Mouse (Mus musculus) B cell, adult 2 months (primary cell): Measurements from ENCODE around the gene Sh3kbp1.

ENCODE experiments used
- DNase-seq, 2 experiments: peaks; one replicate each; pipeline ENCODE4 v3.0.0; 2022

The Sh3kbp1 gene

GRCm38 (mm10) chrX:159744620-159745019 lies 117.5 kb downstream of the Sh3kbp1 start:
- DNase-seq = no peak

- DNase-seq = peak; percentile 44 to 48
These were observed 124.8 kb downstream of the Sh3kbp1 start for GRCm38 (mm10) chrX:159751834-159752233.

- DNase-seq = no peak
These were observed 129.2 kb downstream of the Sh3kbp1 start for GRCm38 (mm10) chrX:159756261-159756660.

- peak in 1 of 2 experiments; percentile 37 for DNase-seq
These were observed 130.1 kb downstream of the Sh3kbp1 start for GRCm38 (mm10) chrX:159756901-159757821.

GRCm38 (mm10) chrX:159757854-159758540 lies 130.9 kb downstream of the Sh3kbp1 start:
- DNase-seq = peak; percentile 68 to 70

GRCm38 (mm10) chrX:159763801-159764200 lies 136.7 kb downstream of the Sh3kbp1 start:
- no peak for DNase-seq

- DNase-seq = no peak
These were observed 138.8 kb downstream of the Sh3kbp1 start for GRCm38 (mm10) chrX:159765850-159766249.

- peak in 1 of 2 experiments; percentile 19 for DNase-seq
These were observed 141.9 kb downstream of the Sh3kbp1 start for GRCm38 (mm10) chrX:159769005-159769404.

GRCm38 (mm10) chrX:159769773-159770172 lies 142.7 kb downstream of the Sh3kbp1 start:
- peak in 1 of 2 experiments; percentile 47 for DNase-seq

GRCm38 (mm10) chrX:159772137-159772536 lies 145.1 kb downstream of the Sh3kbp1 start:
- DNase-seq = peak in 1 of 2 experiments; percentile 32

GRCm38 (mm10) chrX:159775042-159775441 lies 148.0 kb downstream of the Sh3kbp1 start:
- no peak for DNase-seq

- no peak for DNase-seq
These were observed 151.7 kb downstream of the Sh3kbp1 start for GRCm38 (mm10) chrX:159778787-159779186.

- no peak for DNase-seq
These were observed 163.4 kb downstream of the Sh3kbp1 start for GRCm38 (mm10) chrX:159790516-159790915.

- no peak for DNase-seq
These were observed 168.5 kb downstream of the Sh3kbp1 start for GRCm38 (mm10) chrX:159795603-159796002.

- DNase-seq = no peak
These were observed 177.3 kb downstream of the Sh3kbp1 start for GRCm38 (mm10) chrX:159804371-159804770.

- no peak for DNase-seq
These were observed 182.4 kb downstream of the Sh3kbp1 start for GRCm38 (mm10) chrX:159809510-159809909.

GRCm38 (mm10) chrX:159810469-159810868 lies 183.4 kb downstream of the Sh3kbp1 start:
- DNase-seq = no peak

- no peak for DNase-seq
These were observed 190.4 kb downstream of the Sh3kbp1 start for GRCm38 (mm10) chrX:159817508-159817907.

GRCm38 (mm10) chrX:159828135-159828534 lies 201.1 kb downstream of the Sh3kbp1 start:
- no peak for DNase-seq

- no peak for DNase-seq
These were observed 202.2 kb downstream of the Sh3kbp1 start for GRCm38 (mm10) chrX:159829192-159829852.

GRCm38 (mm10) chrX:159831176-159831575 lies 204.1 kb downstream of the Sh3kbp1 start:
- DNase-seq = no peak

GRCm38 (mm10) chrX:159835239-159835638 lies 208.2 kb downstream of the Sh3kbp1 start:
- DNase-seq = no peak

- DNase-seq = peak; percentile 21 to 31
These were observed 210.3 kb downstream of the Sh3kbp1 start for GRCm38 (mm10) chrX:159837379-159837778.
